In genomic region chr11:37115188-37115587, GRCm38 (mm10) we compare ENCODE assay signal across 22 mouse cellular contexts.
"Had no signal": no experiment of that assay in that cellular context is flagged by ENCODE, and none has a peak within 500 bp of the region (broad histone marks: within the 10 kb centered on the region; RNA-seq: fewer than 3 reads in every experiment).

No protein-coding gene starts in this region.

- ATAC-seq: inflammation-experienced regulatory T-cells, adult 6 months; intestine, embryonic 16.5 days; liver, postnatal 0 days; midbrain, embryonic 15.5 days had no signal

- DNase-seq: left cerebral cortex, postnatal 4 days; liver, postnatal 0 days; lung, postnatal 14 days; lung, postnatal 4 days; right cerebral cortex, adult 18-20 months; right cerebral cortex, postnatal 14 days; right cerebral cortex, postnatal 4 days; thymus, adult 2 months; thymus, postnatal 14 days; thymus, postnatal 4 days had no signal

- H3K27me3 ChIP-seq: limb, embryonic 12.5 days; limb, embryonic 15.5 days; lung, embryonic 15.5 days; midbrain, embryonic 12.5 days; midbrain, embryonic 15.5 days; neural tube, embryonic 12.5 days; neural tube, embryonic 15.5 days had no signal

- H3K4me1 ChIP-seq: limb, embryonic 12.5 days; limb, embryonic 15.5 days; lung, embryonic 15.5 days; midbrain, embryonic 12.5 days; midbrain, embryonic 15.5 days; neural tube, embryonic 12.5 days; neural tube, embryonic 15.5 days had no signal

- H3K36me3 ChIP-seq: limb, embryonic 12.5 days; limb, embryonic 15.5 days; lung, embryonic 15.5 days; midbrain, embryonic 12.5 days; midbrain, embryonic 15.5 days; neural tube, embryonic 12.5 days; neural tube, embryonic 15.5 days had no signal

- H3K27ac ChIP-seq: limb, embryonic 12.5 days; limb, embryonic 15.5 days; liver, embryonic 14.5 days; lung, embryonic 15.5 days; midbrain, embryonic 12.5 days; midbrain, embryonic 15.5 days; neural tube, embryonic 12.5 days; neural tube, embryonic 15.5 days; stomach, postnatal 0 days had no signal

- H3K9me3 ChIP-seq: limb, embryonic 12.5 days; limb, embryonic 15.5 days; lung, embryonic 15.5 days; midbrain, embryonic 12.5 days; midbrain, embryonic 15.5 days; neural tube, embryonic 12.5 days; neural tube, embryonic 15.5 days had no signal

- H3K9ac ChIP-seq: limb, embryonic 12.5 days; limb, embryonic 15.5 days; liver, embryonic 14.5 days; liver, postnatal 0 days; lung, embryonic 15.5 days; midbrain, embryonic 12.5 days; midbrain, embryonic 15.5 days; neural tube, embryonic 12.5 days; neural tube, embryonic 15.5 days had no signal

- H3K4me3 ChIP-seq: limb, embryonic 12.5 days; limb, embryonic 15.5 days; lung, embryonic 15.5 days; midbrain, embryonic 12.5 days; midbrain, embryonic 15.5 days; neural tube, embryonic 12.5 days; neural tube, embryonic 15.5 days had no signal

- H3K4me2 ChIP-seq: limb, embryonic 12.5 days; limb, embryonic 15.5 days; liver, embryonic 11.5 days; lung, embryonic 15.5 days; midbrain, embryonic 12.5 days; midbrain, embryonic 15.5 days; neural tube, embryonic 12.5 days; neural tube, embryonic 15.5 days had no signal
